Mouse (Mus musculus) stomach, embryonic 15.5 days (tissue): ENCODE data around the gene Stk40. TPM values are rescaled to one million over a fixed set of nuclear protein-coding genes. Genes with fewer than 3 reads are reported as not detected.
"Not testable (repeated sequence)": the region's sequence is repeated elsewhere in the genome, so short reads cannot be mapped to it uniquely, and the experiment has no call there.

Experiments used
- ATAC-seq: fragments of 200-750 bp; cut with Nextera tagmentation; 2 replicates; pipeline ENCODE4 v1.8.0; 2017; ENCODE audit warnings: low read depth, moderate number of reproducible peaks, moderate TSS enrichment; ENCODE audit not compliant: insufficient read depth, low FRiP score
- H3K27ac ChIP-seq: fragments of 300-500 bp; sonication (generic); 2 replicates; pipeline ENCODE4 v1.5.1; 2015; ENCODE audit warnings: mild to moderate bottlenecking, inconsistent platforms
- H3K27me3 ChIP-seq: fragments of 300-500 bp; sonication (generic); replicated peaks from 2 replicates; pipeline ENCODE4 v1.6.1; 2015; ENCODE audit warnings: inconsistent platforms
- H3K36me3 ChIP-seq: fragments of 300-500 bp; sonication (generic); 2 replicates; pipeline ENCODE4 v1.6.1; 2015; ENCODE audit warnings: inconsistent platforms
- H3K4me1 ChIP-seq: fragments of 300-500 bp; sonication (generic); 2 replicates; pipeline ENCODE4 v1.6.1; 2015; ENCODE audit warnings: inconsistent platforms
- H3K4me2 ChIP-seq: fragments of 300-500 bp; sonication (generic); 2 replicates; pipeline ENCODE4 v1.6.1; 2015; ENCODE audit warnings: mild to moderate bottlenecking, inconsistent platforms
- H3K4me3 ChIP-seq: fragments of 300-500 bp; sonication (generic); replicated peaks from 2 replicates; pipeline ENCODE4 v1.5.1; 2015; ENCODE audit warnings: inconsistent platforms
- H3K9ac ChIP-seq: fragments of 300-500 bp; sonication (generic); 2 replicates; pipeline ENCODE4 v1.6.1; 2015; ENCODE audit warnings: inconsistent platforms
- H3K9me3 ChIP-seq: fragments of 300-500 bp; sonication (generic); 2 replicates; pipeline ENCODE4 v1.6.1; 2016; ENCODE audit warnings: inconsistent platforms
- WGBS: fragments of 180-500 bp; shearing (Covaris S2); methylation state at CpG from one replicate; pipeline ENCODE4 v1.1.7; 2015; 5-methylcytosine and 5-hydroxymethylcytosine counted together
- polyA plus RNA-seq: library from polyadenylated mRNA; unstranded; fragments of >200 nt; fragmentation: Nextera tagmentation; extraction: Ambion mirVana; gene quantifications from 2 replicates; pipeline ENCODE4 v1.2.1, GENCODE M21; 2015

Stk40 gene
- polyA plus RNA-seq, 1 experiment from 2014 or later, result 29.1 TPM

GRCm38 (mm10) chr4:126083021-126083420 lies 20.7 kb upstream of the Stk40 start:
- Histone ChIP-seq H3K27ac (no peak overlapping the region), H3K9ac (no peak overlapping the region), H3K4me2 (no peak overlapping the region), H3K27me3 (no peaks in the 10 kb centered on the region), H3K36me3 (no peaks in the 10 kb centered on the region), H3K4me1 (0 out of 2 replicates have a peak, but pooled peaks cover 3% of the 10 kb centered on the region), H3K4me3 (no peak overlapping the region), H3K9me3 (no peaks in the 10 kb centered on the region)
- ATAC-seq, result 0 out of 2 replicates have a peak, but pooled peaks have one; percentile 12
- 79% methylated on average over 9 of the region's 9 CpGs for WGBS

GRCm38 (mm10) chr4:126084382-126084781 lies 19.4 kb upstream of the Stk40 start:
- no peak overlapping the region for H3K4me2 ChIP-seq
- no peaks in the 10 kb centered on the region for H3K9me3 ChIP-seq
- no peaks in the 10 kb centered on the region for H3K27me3 ChIP-seq
- H3K4me1 ChIP-seq, result 0 out of 2 replicates have a peak, but pooled peaks cover 3% of the 10 kb centered on the region
- H3K36me3 ChIP-seq, result no peaks in the 10 kb centered on the region
- ATAC-seq, result no peak
- no peak overlapping the region for H3K4me3 ChIP-seq
- 69% methylated on average over 8 of the region's 8 CpGs for WGBS
- no peak overlapping the region for H3K27ac ChIP-seq
- H3K9ac ChIP-seq, result no peak overlapping the region

- H3K27me3 ChIP-seq, result no peaks in the 10 kb centered on the region
- WGBS, result 29% methylated on average over 7 of the region's 7 CpGs
- H3K9ac ChIP-seq, result no peak overlapping the region
- H3K9me3 ChIP-seq, result no peaks in the 10 kb centered on the region
- H3K4me2 ChIP-seq, result no peak overlapping the region
- no peaks in the 10 kb centered on the region for H3K36me3 ChIP-seq
- H3K4me3 ChIP-seq, result no peak overlapping the region
- ATAC-seq, result peak; percentile 78
- peak overlapping the region; percentile 44; the same call in 1 of the 2 replicates for H3K27ac ChIP-seq
- H3K4me1 ChIP-seq, result 0 out of 2 replicates have a peak, but pooled peaks cover 3% of the 10 kb centered on the region
Observed at GRCm38 (mm10) chr4:126085996-126086576, 17.7 kb upstream of the Stk40 start.

GRCm38 (mm10) chr4:126090101-126090847 lies 13.5 kb upstream of the Stk40 start:
- ATAC-seq, result peak; percentile 54
- Histone ChIP-seq H3K27ac (0 out of 2 replicates have a peak overlapping the region, but pooled peaks have one; percentile 19), H3K9me3 (no peaks in the 10 kb centered on the region), H3K4me1 (0 out of 2 replicates have a peak, but pooled peaks cover 3% of the 10 kb centered on the region), H3K36me3 (no peaks in the 10 kb centered on the region), H3K4me2 (no peak overlapping the region), H3K9ac (no peak overlapping the region), H3K27me3 (no peaks in the 10 kb centered on the region), H3K4me3 (no peak overlapping the region)
- WGBS, result 64% methylated on average over 7 of the region's 7 CpGs

- Histone ChIP-seq H3K27me3 (no peaks in the 10 kb centered on the region), H3K4me3 (no peak overlapping the region), H3K9ac (no peak overlapping the region), H3K27ac (no peak overlapping the region), H3K4me2 (no peak overlapping the region), H3K4me1 (0 out of 2 replicates have a peak, but pooled peaks cover 3% of the 10 kb centered on the region), H3K36me3 (no peaks in the 10 kb centered on the region), H3K9me3 (no peaks in the 10 kb centered on the region)
- WGBS, result 60% methylated on average over 4 of the region's 4 CpGs
- no peak for ATAC-seq
Observed at GRCm38 (mm10) chr4:126090848-126091124, 13.0 kb upstream of the Stk40 start.

GRCm38 (mm10) chr4:126091873-126092272 lies 11.9 kb upstream of the Stk40 start:
- Histone ChIP-seq H3K4me2 (no peak overlapping the region), H3K4me1 (0 out of 2 replicates have a peak, but pooled peaks cover 1% of the 10 kb centered on the region), H3K27ac (no peak overlapping the region), H3K9ac (no peak overlapping the region), H3K4me3 (no peak overlapping the region), H3K9me3 (no peaks in the 10 kb centered on the region), H3K36me3 (no peaks in the 10 kb centered on the region), H3K27me3 (no peaks in the 10 kb centered on the region)
- WGBS, result 75% methylated on average over 8 of the region's 8 CpGs
- no peak for ATAC-seq

- not testable (repeated sequence) for H3K36me3 ChIP-seq, ATAC-seq, H3K9me3 ChIP-seq, H3K9ac ChIP-seq, H3K27me3 ChIP-seq, H3K27ac ChIP-seq
- H3K4me1 ChIP-seq, result peaks cover 13% of the 10 kb centered on the region; the same call in 1 of the 2 replicates
- H3K4me3 ChIP-seq, result peak overlapping the region; percentile 76
- WGBS, result 52% methylated on average over 14 of the region's 14 CpGs
- peak overlapping the region; percentile 66; the same call in 1 of the 2 replicates for H3K4me2 ChIP-seq
Observed at GRCm38 (mm10) chr4:126095622-126096430, 7.9 kb upstream of the Stk40 start.

GRCm38 (mm10) chr4:126096464-126097111 lies 7.2 kb upstream of the Stk40 start, which contains the start of gene Lsm10:
Gene Lsm10, plus strand, starts transcription at chr4:126096623.
- Histone ChIP-seq H3K9me3 (no peaks in the 10 kb centered on the region), H3K36me3 (no peaks in the 10 kb centered on the region), H3K4me1 (peaks cover 13% of the 10 kb centered on the region; the same call in 1 of the 2 replicates), H3K9ac (peak within 1 kb of the TSS; percentile 56; the same call in 1 of the 2 replicates), H3K27me3 (no peaks in the 10 kb centered on the region), H3K27ac (peak within 1 kb of the TSS; percentile 77), H3K4me3 (peak within 1 kb of the TSS; percentile 76), H3K4me2 (peak within 1 kb of the TSS; percentile 66)
- ATAC-seq, result peak; percentile 99
- WGBS, result 2% methylated on average over 37 of the region's 37 CpGs

- Histone ChIP-seq H3K9ac (no peak overlapping the region), H3K9me3 (no peaks in the 10 kb centered on the region), H3K4me1 (peaks cover 18% of the 10 kb centered on the region), H3K27ac (no peak overlapping the region), H3K36me3 (no peaks in the 10 kb centered on the region), H3K4me3 (no peak overlapping the region), H3K4me2 (no peak overlapping the region), H3K27me3 (no peaks in the 10 kb centered on the region)
- WGBS, result 91% methylated on average over 20 of the region's 20 CpGs
- no peak for ATAC-seq
Observed at GRCm38 (mm10) chr4:126097711-126098253, 6.0 kb upstream of the Stk40 start.

- 83% methylated on average over 3 of the region's 3 CpGs for WGBS
- no peak overlapping the region for H3K4me2 ChIP-seq
Observed at GRCm38 (mm10) chr4:126099365-126099764, 4.4 kb upstream of the Stk40 start.

GRCm38 (mm10) chr4:126100764-126101163 lies 3.0 kb upstream of the Stk40 start:
- Histone ChIP-seq H3K9ac (no peak overlapping the region), H3K9me3 (no peaks in the 10 kb centered on the region), H3K27ac (no peak overlapping the region), H3K4me2 (no peak overlapping the region), H3K4me1 (peaks cover 34% of the 10 kb centered on the region), H3K27me3 (no peaks in the 10 kb centered on the region), H3K36me3 (no peaks in the 10 kb centered on the region), H3K4me3 (no peak overlapping the region)
- WGBS, result 82% methylated on average over 3 of the region's 3 CpGs
- ATAC-seq, result no peak

More at GRCm38 (mm10) chr4:126099365-126099764, 4.4 kb upstream of the Stk40 start:
- H3K36me3 ChIP-seq, result no peaks in the 10 kb centered on the region
- peaks cover 23% of the 10 kb centered on the region for H3K4me1 ChIP-seq
- no peaks in the 10 kb centered on the region for H3K9me3 ChIP-seq
- H3K27ac ChIP-seq, result peak overlapping the region; percentile 41; the same call in 1 of the 2 replicates
- no peaks in the 10 kb centered on the region for H3K27me3 ChIP-seq
- ATAC-seq, result no peak
- H3K4me3 ChIP-seq, result no peak overlapping the region
- no peak overlapping the region for H3K9ac ChIP-seq
